Mouse (Mus musculus) lung, adult 18-20 months (tissue): Measurements from ENCODE around the gene Slc22a12.

Experiments used
- DNase-seq, 2 experiments: peaks; one replicate each; pipeline ENCODE4 v3.0.0; 2022; ENCODE audit warnings: mixed read lengths in 2 of 2

Slc22a12 gene

GRCm38 (mm10) chr19:6514940-6515339 is 27.9 kb downstream of the Slc22a12 start:
- no peak for DNase-seq

DNA sequence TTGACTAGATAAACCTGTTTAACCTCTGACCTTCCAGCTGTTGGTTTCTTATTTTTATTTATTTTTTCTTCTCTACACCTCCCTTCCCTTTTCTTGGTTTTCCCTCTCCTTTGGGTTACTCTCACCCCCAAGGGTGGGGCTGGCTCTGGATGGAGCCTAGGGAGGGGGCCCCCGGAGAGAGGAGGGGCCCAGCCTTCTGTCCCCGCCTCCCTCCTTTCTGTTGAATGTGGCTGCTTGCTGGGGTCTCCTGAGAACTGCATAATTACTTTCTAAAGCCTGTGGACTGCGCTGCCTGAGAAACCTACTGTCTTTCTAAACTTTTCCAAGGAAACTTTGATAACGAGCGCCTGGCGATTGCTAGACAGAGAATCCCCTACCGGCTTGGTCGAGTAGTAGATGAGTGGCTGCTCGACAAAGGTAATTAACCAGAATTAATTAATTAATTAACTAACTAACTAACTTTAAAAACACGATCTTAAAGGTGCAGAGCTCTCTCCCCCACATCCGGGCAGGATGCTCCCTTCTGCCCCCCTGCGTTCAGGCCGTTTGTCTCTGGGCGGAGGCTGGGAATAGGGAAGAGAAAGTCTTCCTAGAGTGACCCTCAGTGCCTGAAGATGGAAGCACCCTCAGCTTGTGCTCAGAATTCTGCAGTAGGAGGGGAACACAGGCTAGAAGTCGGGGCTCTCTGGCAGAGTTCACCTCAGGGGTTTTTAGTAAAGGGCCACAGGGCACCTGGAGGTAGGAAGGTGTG is 29.3 kb downstream of the Slc22a12 start:
- no peak for DNase-seq

DNA sequence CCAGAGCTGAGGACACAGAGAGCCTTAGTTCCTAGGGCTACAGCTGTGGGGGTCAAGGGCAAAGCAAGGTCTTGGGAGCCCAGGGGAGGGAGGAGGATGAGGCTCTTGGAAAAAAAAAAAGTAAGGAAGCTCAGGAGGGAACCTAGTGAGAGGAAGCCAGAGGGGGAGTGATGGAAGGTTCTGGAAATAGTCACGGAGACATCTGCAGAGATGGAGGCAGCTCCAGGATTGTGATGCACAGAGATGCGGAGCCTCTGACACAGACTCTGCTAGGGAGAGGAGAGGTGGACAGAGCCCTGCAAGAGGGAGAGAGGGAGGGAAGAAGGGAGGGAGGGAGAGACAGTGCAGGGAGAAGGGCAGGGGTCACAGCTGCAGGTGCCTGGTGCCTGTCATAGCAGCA is 32.3 kb downstream of the Slc22a12 start:
- no peak for DNase-seq

GRCm38 (mm10) chr19:6509881-6510280 is 33.0 kb downstream of the Slc22a12 start:
- DNase-seq = no peak

DNA sequence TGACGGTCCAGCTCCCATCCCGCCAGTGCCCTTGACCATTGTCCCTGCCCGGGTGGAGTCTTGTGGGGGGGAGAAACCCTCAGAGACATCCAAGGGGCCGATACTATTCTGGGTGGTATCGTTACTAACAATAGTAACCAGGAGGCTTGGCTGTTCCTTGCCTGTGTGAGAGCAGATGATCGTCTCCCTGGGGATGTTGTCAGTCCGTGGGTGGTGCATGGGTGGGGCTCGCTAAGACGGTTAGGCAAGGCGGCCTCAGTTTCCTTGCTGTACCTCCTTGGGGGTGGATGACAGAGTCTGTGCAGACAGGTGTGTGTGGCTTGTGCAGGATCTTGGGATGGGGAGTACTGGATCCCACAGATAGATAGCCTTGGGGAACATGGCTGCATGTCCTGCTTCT is 35.4 kb downstream of the Slc22a12 start:
- no peak for DNase-seq

- no peak for DNase-seq
Measured at GRCm38 (mm10) chr19:6504656-6505045, 38.2 kb downstream of the Slc22a12 start.

DNA sequence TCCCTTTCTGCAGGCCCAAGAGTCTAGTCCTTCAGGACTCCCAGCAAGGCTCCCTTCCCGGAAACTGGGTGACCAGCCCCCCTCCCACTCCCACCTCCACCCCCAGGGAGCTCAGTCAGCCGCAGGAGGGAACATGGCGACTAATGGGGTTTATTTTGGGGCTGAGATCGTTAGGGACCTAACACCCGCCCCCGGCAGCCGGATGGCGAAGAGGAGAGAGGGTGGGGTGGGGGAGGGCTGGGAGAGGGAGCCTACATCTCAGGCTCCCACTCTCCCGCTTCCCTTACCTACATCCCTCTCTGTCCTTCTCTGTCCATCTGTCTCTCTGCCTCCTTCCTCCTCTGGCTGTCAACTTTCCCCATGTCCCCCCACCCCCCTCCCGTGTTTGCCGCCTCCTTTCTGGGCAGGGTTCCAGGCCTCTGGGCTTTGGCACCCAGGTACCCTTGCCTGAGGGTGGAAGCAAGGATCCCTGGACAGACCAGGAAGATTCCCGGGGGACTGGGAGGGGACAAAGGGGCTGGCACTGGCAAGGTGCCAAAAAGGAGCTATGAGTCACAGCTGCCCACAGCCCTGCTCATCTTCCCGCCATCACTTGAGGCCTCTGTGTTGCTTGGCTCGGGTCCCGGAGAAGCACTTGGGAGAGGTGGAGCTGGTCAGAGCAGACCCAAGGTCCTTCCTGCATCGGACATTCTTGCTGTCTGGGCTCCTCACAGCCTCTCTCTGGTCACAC is 38.7 kb downstream of the Slc22a12 start:
- no peak for DNase-seq

- peak; percentile 18 to 33 for DNase-seq
Measured at GRCm38 (mm10) chr19:6502543-6503319, 40.1 kb downstream of the Slc22a12 start.

- peak; percentile 29 to 37 for DNase-seq
Measured at GRCm38 (mm10) chr19:6502035-6502541, 40.7 kb downstream of the Slc22a12 start.

- DNase-seq = no peak
Measured at GRCm38 (mm10) chr19:6500636-6501025, 42.2 kb downstream of the Slc22a12 start.

GRCm38 (mm10) chr19:6499860-6500635 is 42.8 kb downstream of the Slc22a12 start:
- DNase-seq = no peak

- no peak for DNase-seq
Measured at GRCm38 (mm10) chr19:6498350-6499131, 44.3 kb downstream of the Slc22a12 start.

- DNase-seq = no peak
Measured at GRCm38 (mm10) chr19:6497803-6498202, 45.0 kb downstream of the Slc22a12 start.

DNA sequence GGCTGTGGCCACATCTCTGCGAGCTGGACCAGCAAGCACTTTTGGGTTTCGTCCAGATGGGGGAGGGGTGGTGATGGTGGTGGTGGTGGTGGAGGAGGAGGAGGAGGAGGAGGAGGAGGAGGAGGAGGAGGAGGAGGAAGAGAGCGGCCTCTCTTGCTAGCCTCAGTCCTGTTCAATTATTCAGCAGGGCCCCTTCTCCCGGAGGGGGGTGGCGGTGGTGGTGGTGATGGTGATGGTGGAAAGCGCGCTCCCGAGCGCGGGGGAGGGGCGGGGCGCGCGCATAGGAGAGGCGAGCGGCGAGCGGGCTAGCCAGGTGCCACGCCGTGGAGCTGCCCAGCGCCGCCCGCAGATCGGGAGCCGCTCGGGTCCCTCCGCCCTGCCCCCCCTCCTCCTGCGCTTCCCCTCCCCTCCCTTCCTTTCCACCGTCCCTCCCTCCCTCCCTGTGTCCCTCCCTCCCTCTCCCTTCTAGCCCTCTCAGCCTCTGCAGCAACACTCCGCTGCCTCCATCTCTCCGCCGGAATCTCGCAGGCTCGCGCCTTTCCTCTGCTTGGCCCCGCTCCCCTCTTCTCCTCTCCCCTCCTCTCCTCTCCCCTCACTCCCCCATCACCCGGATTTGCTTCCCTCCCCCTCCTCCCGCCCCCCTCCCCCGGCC is 45.6 kb downstream of the Slc22a12 start:
- no peak for DNase-seq

- no peak for DNase-seq
Measured at GRCm38 (mm10) chr19:6496462-6497149, 46.2 kb downstream of the Slc22a12 start.

GRCm38 (mm10) chr19:6495714-6496113 is 47.1 kb downstream of the Slc22a12 start:
- no peak for DNase-seq

- DNase-seq = no peak
Measured at GRCm38 (mm10) chr19:6494504-6495170, 48.2 kb downstream of the Slc22a12 start.

DNA sequence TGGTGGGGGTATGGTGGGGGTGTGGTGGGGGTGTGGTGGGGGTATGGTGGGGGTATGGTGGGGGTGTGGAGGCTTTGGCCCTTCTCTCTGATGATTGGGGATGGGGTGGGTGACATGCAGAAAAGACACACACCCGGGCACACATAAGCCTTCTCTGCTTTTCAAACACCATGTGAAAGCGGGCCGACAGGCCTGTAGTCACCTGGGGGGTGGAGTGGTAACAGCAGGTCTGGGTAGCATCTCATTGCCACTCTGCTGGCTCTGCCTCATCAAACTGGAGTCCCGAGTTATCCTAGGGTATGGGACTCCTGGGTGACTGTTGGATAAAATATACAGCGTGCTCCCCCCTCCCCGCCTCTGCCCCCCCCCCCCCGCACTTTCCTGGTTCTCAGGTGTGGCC is 48.8 kb downstream of the Slc22a12 start:
- DNase-seq = no peak

DNA sequence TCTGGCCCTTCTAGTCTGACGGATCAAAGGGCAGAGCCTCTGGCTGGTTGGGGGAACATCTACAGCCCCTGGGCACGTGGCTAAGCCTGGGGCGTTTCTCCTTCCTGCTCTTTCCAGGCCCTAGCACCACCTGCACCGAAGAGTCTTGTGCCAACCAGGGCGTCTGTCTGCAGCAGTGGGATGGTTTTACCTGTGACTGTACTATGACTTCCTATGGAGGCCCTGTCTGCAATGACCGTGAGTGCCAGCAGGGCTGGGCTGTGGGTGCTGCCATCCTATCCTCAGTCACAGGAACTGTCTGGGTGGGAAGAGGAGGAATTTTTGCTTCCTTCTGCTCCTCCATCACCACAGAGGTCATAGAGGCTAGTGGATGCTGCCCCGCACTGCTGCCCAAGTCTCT is 49.6 kb downstream of the Slc22a12 start:
- no peak for DNase-seq

- DNase-seq = peak; percentile 27 to 33
Measured at GRCm38 (mm10) chr19:6492124-6492523, 50.7 kb downstream of the Slc22a12 start.
